Mouse (Mus musculus) ovary, adult 18-20 months (tissue): ENCODE data around the gene 2410015M20Rik.
"Not testable (repeated sequence)": the region's sequence is repeated elsewhere in the genome, so short reads cannot be mapped to it uniquely, and the experiment has no call there.

Source experiments
- DNase-seq: peaks from one replicate; pipeline ENCODE4 v3.0.0; 2022; ENCODE audit warnings: low spot score, mixed read lengths

2410015M20Rik gene

GRCm38 (mm10) chr17:56613236-56613844, 3.8 kb upstream of the 2410015M20Rik start, which contains the start of gene Rpl36:
Rpl36 (plus strand) TSS chr17:56613416.
- DNase-seq: peak; percentile 88

DNA sequence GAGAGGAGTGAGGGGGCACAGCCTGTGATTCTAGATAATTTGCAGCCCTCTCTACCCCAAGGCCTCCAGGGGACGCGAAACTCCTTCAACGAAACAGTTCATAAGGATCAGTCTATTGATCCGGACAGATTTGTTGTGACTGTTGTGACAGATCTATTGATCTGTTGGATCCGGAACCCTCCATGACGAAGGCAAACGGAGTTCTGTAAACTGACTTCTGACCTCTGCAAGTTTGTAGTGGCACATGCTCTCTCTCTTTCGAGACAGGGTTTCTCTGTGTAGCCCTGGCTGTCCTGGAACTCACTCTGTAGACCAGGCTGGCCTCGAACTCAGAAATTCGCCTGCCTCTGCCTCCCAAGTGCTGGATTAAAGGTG, 3.0 kb upstream of the 2410015M20Rik start:
- DNase-seq: not testable (repeated sequence)

GRCm38 (mm10) chr17:56611861-56612564, 2.4 kb upstream of the 2410015M20Rik start:
- DNase-seq: no peak

GRCm38 (mm10) chr17:56611323-56611722, 1.8 kb upstream of the 2410015M20Rik start:
- DNase-seq: no peak

- no peak for DNase-seq
Measured at GRCm38 (mm10) chr17:56608699-56609098, 872 bp downstream of the 2410015M20Rik start.

DNA sequence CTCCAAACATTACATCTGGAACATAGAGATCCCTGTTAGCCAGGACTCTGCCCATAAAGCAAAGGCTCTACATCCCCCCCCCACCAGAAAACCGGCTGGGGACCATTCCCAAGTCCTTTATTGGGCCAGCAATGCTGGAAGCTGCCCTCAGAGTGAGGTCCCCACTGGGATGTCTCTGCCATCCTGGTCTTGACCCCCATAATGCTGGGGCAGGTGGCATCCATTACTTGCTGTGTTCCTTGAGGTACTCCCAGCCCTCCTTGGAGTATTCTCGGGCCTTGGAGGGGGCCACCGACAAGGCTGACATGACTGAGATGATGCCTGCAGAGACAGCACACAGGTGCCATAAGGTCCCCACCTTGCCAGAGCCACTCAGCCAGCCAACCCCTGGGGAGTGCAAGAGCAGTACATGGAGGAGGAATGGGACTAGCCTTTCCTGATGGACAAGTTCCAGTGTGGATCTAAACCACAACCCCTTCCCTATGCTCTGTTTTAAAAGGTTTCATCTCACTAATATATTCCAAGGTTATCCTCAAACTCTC, 2.0 kb downstream of the 2410015M20Rik start:
- no peak for DNase-seq

- DNase-seq: no peak
Measured at GRCm38 (mm10) chr17:56605431-56605830, 4.1 kb downstream of the 2410015M20Rik start.

DNA sequence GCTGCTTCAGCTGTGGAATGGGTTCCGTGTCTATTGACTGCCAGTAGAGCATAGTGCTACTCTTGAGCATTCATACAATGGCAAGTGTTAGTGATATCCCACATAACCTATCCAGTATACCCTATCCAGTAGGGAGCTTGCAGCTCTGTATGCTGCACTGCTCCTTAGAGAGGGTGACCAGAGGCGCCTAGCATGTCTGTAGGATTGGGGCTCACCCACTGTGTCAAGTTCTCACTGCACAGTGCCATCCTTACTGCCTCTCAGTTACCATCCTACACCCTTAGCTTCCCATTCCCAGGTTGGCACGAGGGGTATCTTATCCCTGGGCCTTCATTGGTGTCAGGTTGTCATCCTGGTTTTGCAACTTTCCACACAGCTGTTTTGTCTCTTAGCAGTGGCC, 5.1 kb downstream of the 2410015M20Rik start:
- DNase-seq: no peak

DNA sequence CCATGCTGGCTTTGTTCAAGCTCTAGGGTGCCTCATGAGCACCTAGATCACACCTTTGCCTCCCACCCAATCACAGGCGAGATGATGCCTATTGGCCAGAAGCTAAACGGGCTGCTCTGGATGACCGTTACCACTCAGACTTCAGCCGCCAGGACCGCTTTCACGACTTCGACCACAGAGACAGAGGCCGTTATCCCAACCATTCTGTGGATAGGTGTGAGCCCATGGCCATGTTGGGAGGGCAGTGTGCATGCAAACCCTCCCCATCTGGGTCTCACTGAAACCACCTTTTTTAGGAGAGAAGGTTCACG, 5.5 kb downstream of the 2410015M20Rik start:
- DNase-seq: no peak

- DNase-seq: no peak
Measured at GRCm38 (mm10) chr17:56603186-56604069, 6.1 kb downstream of the 2410015M20Rik start.

- no peak for DNase-seq
Measured at GRCm38 (mm10) chr17:56593527-56594271, 15.9 kb downstream of the 2410015M20Rik start.

DNA sequence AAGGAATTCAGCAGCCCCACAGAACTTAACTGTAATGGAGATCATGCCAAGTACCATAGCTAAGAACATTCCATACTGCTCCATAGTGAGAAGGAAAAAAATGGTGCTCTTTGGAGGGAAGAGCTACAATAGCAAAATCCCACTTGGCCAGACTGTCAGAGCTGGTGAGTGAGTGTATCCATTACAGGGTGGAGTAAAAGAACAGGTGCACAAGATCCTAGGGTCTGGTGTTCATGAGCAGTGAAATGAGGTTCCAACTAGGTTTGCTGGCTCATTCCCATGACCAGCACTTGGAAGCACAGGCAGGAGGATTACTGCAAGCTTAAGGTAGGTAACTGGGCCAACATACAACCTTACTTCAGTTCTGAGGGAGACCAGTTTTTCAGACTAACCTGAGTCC, 17.0 kb downstream of the 2410015M20Rik start:
- DNase-seq: no peak

- no peak for DNase-seq
Measured at GRCm38 (mm10) chr17:56588921-56589320, 20.6 kb downstream of the 2410015M20Rik start.

DNA sequence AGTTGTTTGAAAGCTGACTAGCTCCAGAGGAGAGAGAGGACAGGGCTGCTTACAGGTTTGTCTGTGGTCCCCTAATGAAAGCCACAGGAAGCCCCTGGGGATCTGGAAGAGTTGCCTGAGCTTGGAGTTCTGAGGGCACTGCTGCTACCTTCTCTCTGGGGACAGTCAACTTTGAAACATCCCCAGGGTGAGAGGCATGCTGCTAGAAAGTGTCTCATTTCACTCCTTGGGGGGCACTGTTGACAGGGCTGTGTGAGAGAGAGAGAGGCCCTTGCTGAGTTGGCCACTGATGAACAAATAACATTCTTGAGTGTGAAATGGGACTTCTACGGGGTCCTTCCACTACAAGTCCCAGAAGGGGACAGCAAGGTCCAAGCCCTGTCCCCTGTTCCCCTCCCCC, 21.8 kb downstream of the 2410015M20Rik start:
- DNase-seq: no peak

- DNase-seq: peak; percentile 30
Measured at GRCm38 (mm10) chr17:56585171-56585821, 24.3 kb downstream of the 2410015M20Rik start.

- DNase-seq: peak; percentile 100
Measured at GRCm38 (mm10) chr17:56584257-56585130, 25.1 kb downstream of the 2410015M20Rik start, which contains the start of the genes Safb2 and Safb. Safb2 (minus strand) TSS chr17:56584585. Safb (plus strand) TSS chr17:56584825.

GRCm38 (mm10) chr17:56583611-56584256, 25.8 kb downstream of the 2410015M20Rik start:
- DNase-seq: peak; percentile 66

DNA sequence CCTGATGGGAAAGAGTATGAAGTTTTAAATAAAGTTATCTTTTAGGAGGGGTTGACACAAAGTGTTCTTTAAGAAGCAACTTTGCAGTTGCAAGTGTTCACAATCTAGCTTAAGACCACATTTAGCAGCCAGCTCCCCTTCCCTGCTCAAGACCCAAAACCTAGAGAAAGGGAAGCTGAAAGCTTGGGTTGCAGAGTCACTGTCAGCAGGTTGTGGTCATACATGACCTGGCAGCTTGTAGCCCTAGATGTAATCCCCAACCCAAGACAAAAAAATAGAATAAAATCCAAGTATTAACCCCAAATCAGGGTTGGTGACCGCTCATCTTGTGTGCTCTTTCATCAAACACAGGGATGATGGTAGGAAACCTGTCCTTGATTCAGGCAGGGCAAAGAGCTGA, 26.5 kb downstream of the 2410015M20Rik start:
- DNase-seq: no peak

DNA sequence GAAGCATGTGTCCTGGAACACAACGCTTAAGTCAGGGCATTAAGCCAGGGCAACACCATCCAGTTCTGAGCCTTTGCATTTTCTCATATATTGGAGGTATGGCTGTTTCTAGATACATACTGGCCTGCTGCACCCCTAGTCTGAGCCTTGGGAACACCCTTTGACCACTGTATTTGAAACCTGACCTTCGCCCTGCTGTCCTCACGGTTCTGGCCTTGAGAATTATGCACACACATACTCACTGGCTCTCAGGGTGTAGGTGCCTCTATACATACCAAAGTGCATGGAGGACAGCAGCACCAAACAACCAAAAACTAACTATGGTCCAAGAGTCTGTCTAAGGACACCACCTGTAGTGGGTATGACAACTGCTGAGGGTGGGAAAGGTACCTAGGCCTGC, 36.6 kb downstream of the 2410015M20Rik start:
- no peak for DNase-seq

- no peak for DNase-seq
Measured at GRCm38 (mm10) chr17:56572154-56572553, 37.4 kb downstream of the 2410015M20Rik start.
